Mouse (Mus musculus) CD8-positive naive resting alpha-beta T cell, adult 57 days (primary cell): ENCODE results near the gene Osbpl6. TPM values are rescaled to one million over a fixed set of nuclear protein-coding genes. Genes with fewer than 3 reads are reported as not detected.

Experiments used
- total RNA-seq: library from RNA; stranded (reverse); gene quantifications from one replicate; pipeline ENCODE4 v1.2.4, GENCODE M21; 2023

The Osbpl6 gene
- total RNA-seq: 10.9 TPM

DNA sequence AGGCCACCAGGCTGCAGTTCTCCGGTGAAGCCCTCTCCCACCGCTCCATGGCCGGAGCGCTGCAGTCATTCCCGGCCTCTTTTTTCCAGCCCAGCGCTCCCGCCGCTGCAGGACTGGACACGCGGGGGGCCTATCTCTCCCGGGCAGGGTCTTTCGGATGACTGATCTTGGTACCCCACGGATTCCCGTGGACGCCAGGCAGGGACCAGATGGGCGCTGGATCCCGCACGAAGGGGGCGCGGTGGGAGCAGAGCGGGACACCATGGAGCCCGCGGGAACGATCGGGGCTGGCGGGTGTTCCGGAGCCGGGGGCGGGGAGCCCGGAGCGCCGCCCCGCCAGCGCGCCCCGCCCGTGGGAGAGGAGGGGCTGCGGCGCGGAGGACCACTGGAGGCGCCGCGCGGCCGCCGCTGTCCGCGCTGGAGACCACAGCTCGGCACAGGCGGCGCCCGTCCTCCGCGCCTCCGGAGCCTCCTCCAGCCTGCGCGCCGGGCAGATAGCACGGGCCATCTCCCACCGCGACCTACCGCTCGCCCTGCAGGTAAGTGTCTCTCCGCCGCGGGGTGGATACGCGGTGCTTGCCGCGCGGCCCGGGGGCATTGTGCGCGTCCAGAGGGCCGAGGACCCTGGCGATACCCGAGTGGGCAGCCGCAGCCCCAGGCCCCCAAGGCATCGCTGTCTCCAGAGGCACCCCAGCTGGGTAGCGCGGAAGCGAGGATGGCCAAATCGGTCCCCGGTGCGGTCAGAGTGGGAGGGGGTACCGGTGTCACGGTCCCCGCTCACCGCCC is at the start of gene Osbpl6:
Gene Osbpl6, plus strand, starts transcription at position 358 of the 786 bp plus-strand sequence.

DNA sequence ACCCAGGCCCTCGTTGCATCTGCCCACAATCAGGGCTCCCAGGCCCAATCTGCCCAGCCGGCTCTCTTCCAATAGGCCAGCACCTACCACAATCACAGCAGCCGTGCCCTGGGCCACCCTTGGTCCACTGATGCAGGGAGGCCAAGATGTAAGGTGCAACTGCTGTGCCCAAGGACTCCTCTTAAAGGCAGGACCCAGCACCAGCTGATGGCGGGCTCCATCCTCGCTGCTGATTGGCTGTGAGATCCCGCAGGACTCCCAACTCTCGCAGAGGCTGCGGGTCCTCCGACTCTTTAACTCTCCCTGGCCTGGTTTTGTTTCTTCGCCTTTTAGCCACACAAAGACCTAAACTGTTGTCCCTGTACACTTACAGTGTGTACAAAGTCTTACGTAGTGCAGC is 46.1 kb upstream of the Osbpl6 start, which contains the start of gene Cyct:
Gene Cyct, minus strand, starts transcription at position 225 of the 400 bp plus-strand sequence.

DNA sequence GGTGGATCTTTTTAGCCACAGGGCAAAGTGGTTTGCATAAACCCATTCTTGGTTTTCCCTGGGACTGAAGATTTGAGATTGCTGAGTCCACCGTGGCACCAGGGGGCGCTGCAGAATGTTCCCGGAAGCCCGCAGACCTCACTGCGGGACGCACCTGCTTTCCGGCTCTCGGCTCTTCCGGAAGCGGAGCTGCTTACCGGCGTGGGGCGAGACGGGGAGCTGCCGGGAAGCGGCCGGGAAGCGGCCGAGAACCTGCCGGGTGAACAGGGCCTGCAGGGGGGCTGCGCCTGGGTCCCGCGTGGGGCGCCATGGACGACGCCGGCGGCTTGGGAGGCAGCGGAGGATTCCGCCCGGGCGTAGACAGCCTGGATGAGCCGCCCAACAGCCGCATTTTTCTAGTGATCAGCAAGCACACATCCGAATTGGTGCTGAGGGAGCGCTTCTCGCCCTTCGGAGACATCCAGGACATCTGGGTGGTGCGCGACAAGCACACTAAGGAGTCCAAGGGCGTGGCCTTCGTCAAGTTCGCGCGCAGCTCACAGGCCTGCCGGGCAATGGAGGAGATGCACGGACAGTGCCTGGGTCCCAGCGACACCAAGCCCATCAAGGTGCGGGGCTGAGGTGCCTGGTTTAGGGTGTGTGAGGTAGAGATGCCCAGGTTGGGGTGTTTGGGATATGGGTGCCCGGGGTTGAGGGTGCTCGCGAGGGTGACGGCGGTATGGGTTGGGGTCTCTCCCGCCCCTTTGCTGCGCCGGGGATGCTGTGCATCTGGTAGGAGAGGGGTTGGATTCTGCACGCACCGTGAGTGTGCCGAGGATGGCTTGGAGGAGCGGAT is 36.3 kb upstream of the Osbpl6 start, which contains the start of gene Rbm45:
Gene Rbm45, plus strand, starts transcription at position 164 of the 835 bp plus-strand sequence.

DNA sequence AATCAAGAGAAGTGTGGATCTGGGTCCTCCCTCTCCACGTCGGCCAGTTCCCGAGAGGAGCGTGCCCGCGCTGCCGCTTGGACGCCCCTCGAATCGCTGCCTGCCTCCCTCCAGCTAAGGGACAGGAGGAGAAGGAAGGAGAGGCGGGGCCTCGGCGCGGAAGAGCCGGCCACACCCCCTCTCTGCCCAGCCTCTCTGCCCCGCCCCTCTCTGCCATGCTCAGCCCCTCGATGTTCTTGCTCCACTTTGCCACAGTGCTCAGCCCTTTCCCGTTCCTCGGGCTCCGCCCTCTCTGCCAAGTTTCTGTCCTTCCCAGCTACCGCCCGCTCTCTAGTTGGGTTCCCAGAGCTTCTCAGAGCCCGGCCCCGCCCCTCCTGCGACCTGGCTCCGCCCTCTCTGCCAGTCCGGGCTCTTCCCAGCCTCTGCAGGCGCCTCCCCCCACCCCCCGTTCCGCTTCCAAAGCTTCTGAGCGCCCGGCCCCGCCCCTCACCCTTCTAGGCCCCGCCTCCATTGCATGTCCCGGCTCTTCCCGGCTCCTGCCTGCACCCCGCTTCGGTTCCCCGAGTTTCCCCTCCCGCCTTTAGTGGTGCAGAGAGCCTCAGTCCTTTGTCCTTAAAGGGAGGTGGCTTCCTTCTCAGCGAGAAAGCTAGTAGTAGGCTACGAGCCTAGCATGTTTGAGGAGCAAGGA is 241.7 kb downstream of the Osbpl6 start, which contains the start of the genes Prkra and Pjvk:
Gene Prkra, minus strand, starts transcription at position 133 of the 688 bp plus-strand sequence.
Gene Pjvk, plus strand, starts transcription at position 594 of the 688 bp plus-strand sequence.

Other genes starting within 250 kb of the Osbpl6 start
- 3.2 TPM for gene Pde11a, start 67.7 kb upstream of the Osbpl6 start, total RNA-seq
- not detected for gene Cyct, start 46.1 kb upstream of the Osbpl6 start, total RNA-seq
- gene Rbm45, start 36.5 kb upstream of the Osbpl6 start, total RNA-seq: 28.9 TPM
- gene Prkra, start 241.5 kb downstream of the Osbpl6 start, total RNA-seq: 2.1 TPM
- not detected for gene Pjvk, start 242.0 kb downstream of the Osbpl6 start, total RNA-seq